Comparison of ENCODE assay signal across 9 mouse cellular contexts in the genomic region with DNA sequence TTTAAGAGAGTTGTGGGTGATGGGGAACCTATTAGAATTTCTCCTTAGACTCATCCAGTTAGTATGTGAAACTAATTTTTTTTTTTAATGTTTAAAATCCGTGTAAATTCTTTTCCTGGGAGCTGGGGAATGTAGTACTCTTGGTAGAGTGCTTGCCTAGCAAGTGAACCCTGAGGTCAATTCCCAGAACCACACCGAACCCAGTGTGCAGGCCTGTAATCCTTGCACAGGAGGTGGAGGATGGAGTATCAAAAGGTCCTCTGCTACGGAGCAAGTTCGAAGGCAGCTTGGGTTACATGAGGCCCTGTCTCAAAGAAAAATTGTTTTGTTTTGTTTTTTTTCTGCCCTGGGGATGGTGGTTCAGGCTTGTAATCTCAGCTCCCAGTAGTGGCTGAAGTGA. TPM values are rescaled to one million over a fixed set of nuclear protein-coding genes. Genes with fewer than 3 reads are reported as not detected.
DNase-seq lines count a peak whose midpoint lies in the region; ATAC-seq and TF ChIP-seq lines count a peak whose summit lies in the region.
"Had no signal": no experiment of that assay in that cellular context is flagged by ENCODE, and none has a peak within 500 bp of the region (broad histone marks: within the 10 kb centered on the region; RNA-seq: fewer than 3 reads in every experiment).

No protein-coding gene starts in this region.

- no peak for TF ChIP-seq CTCF in lung, adult 2 months (IDR thresholded peaks at IDR 0.05; ENCODE audit: insufficient read depth, low read length)
- no peak for TF ChIP-seq CTCF in bone marrow macrophage, adult 2 months (IDR thresholded peaks at IDR 0.05; ENCODE audit: low read depth, low read length)

- 16% methylated on average over 4 of the region's 4 CpGs for WGBS in lung, adult 2 months
- 6% methylated on average over 4 of the region's 4 CpGs for WGBS in limb, embryonic 15.5 days

- H3K27ac ChIP-seq in bone marrow macrophage, adult 2 months (ENCODE audit: insufficient read depth, low read depth, low read length), result peak overlapping the region; percentile 60; the same call in 1 of the 2 replicates
- peak overlapping the region; percentile 94; the same call in 1 of the 2 replicates for H3K27ac ChIP-seq in limb, embryonic 15.5 days

- no peak for ATAC-seq in limb, embryonic 15.5 days (ENCODE audit: insufficient number of reproducible peaks, low FRiP score, low TSS enrichment, low read depth)

- H3K4me3 ChIP-seq in lung, adult 2 months (replicated peaks; ENCODE audit: extremely low read depth, low read depth, low read length), result peak overlapping the region; percentile 82
- H3K4me3 ChIP-seq in bone marrow macrophage, adult 2 months (ENCODE audit: insufficient read depth, low read length), result peak overlapping the region; percentile 82
- peak overlapping the region; percentile 93 for H3K4me3 ChIP-seq in limb, embryonic 15.5 days

- intact Hi-C loops in heart, postnatal 10 days (cut with DNase I), result loop anchor here (2.0 kb wide), 1 partner anchor 62 kb away; no protein-coding TSS in a partner anchor

- H3K9me3 ChIP-seq in limb, embryonic 15.5 days, result no peaks in the 10 kb centered on the region

- no peaks in the 10 kb centered on the region for H3K27me3 ChIP-seq in limb, embryonic 15.5 days
- H3K27me3 ChIP-seq in splenic B cell, adult 2 months (ENCODE audit: control insufficient read depth, insufficient read depth, low read length, poor library complexity, severe bottlenecking), result no peaks in the 10 kb centered on the region

- H3K4me1 ChIP-seq in lung, adult 2 months (ENCODE audit: control insufficient read depth, insufficient read depth, low read length), result peaks cover 7% of the 10 kb centered on the region
- peaks cover 2% of the 10 kb centered on the region; the same call in 1 of the 2 replicates for H3K4me1 ChIP-seq in bone marrow macrophage, adult 2 months (ENCODE audit: control insufficient read depth, insufficient read depth, low read length)
- peaks cover 22% of the 10 kb centered on the region for H3K4me1 ChIP-seq in limb, embryonic 15.5 days

- H3K9ac ChIP-seq in limb, embryonic 15.5 days, result peak overlapping the region; percentile 90; the same call in 1 of the 2 replicates

- DNase-seq in lung, adult 2 months, result no peak
- DNase-seq in lung, postnatal 4 days, result no peak
- peak; percentile 8 to 10 for DNase-seq in heart, postnatal 10 days
- peak; percentile 10 for DNase-seq in splenic B cell, adult 2 months (ENCODE audit: low read depth, low spot score)
- no peak for DNase-seq in MN1 (ENCODE audit: low spot score)
- DNase-seq in thymus, postnatal 36 days, result no peak

- TF ChIP-seq POLR2A in lung, adult 2 months (IDR thresholded peaks at IDR 0.05; ENCODE audit: borderline replicate concordance, extremely low read depth, low read depth, low read length), result no peak
- no peak for TF ChIP-seq POLR2A in bone marrow macrophage, adult 2 months (IDR thresholded peaks at IDR 0.05; ENCODE audit: borderline replicate concordance, low read depth, low read length)

- H3K4me2 ChIP-seq in limb, embryonic 15.5 days, result peak overlapping the region; percentile 56

- no peaks in the 10 kb centered on the region for H3K36me3 ChIP-seq in limb, embryonic 15.5 days
- H3K36me3 ChIP-seq in splenic B cell, adult 2 months (ENCODE audit: control insufficient read depth, insufficient read depth, low read length, poor library complexity, severe bottlenecking), result 0 out of 2 replicates have a peak, but pooled peaks cover 2% of the 10 kb centered on the region

RNA-seq across cellular contexts. Expression of a gene that starts 1.3 kb away (rescaled TPM):
- polyA plus RNA-seq in lung, adult 2 months (2012; rRNA removed), result 3.8 and 11.1 TPM in 2 replicates
- 63.3 and 63.6 TPM in 2 replicates for polyA plus RNA-seq in bone marrow macrophage, adult 2 months (2012; ENCODE audit: insufficient read depth, insufficient read length, missing spikeins)
- total RNA-seq in heart, postnatal 10 days (2021), result 10 to 100 TPM; 54.8 to 56.7 TPM
- 137 and 145 TPM in 2 replicates for polyA plus RNA-seq in limb, embryonic 15.5 days (2015; fragmentation: Nextera tagmentation; extraction: Ambion mirVana)

RNA-seq across cellular contexts. Expression of a gene that starts 1.4 kb away (rescaled TPM):
- polyA plus RNA-seq in lung, adult 2 months (2012; rRNA removed), result 0.08 and 0.17 TPM in 2 replicates
- polyA plus RNA-seq in bone marrow macrophage, adult 2 months (2012; ENCODE audit: insufficient read depth, insufficient read length, missing spikeins), result 8.0 and 10.0 TPM in 2 replicates
- 1 to 10 TPM; 3.4 to 3.6 TPM for total RNA-seq in heart, postnatal 10 days (2021)
- 5.6 and 7.5 TPM in 2 replicates for polyA plus RNA-seq in limb, embryonic 15.5 days (2015; fragmentation: Nextera tagmentation; extraction: Ambion mirVana)

RNA-seq across cellular contexts. Expression of a gene that starts 58.3 kb away (rescaled TPM):
- not detected in 2 replicates for polyA plus RNA-seq in lung, adult 2 months (2012; rRNA removed)
- polyA plus RNA-seq in bone marrow macrophage, adult 2 months (2012; ENCODE audit: insufficient read depth, insufficient read length, missing spikeins), result not detected in 2 replicates
- total RNA-seq in heart, postnatal 10 days (2021), result not detected
- polyA plus RNA-seq in limb, embryonic 15.5 days (2015; fragmentation: Nextera tagmentation; extraction: Ambion mirVana), result not detected in 2 replicates
- polyA plus RNA-seq: large intestine, adult 2 months had no signal

Comparison
In these comparisons a context has a peak if more than half of its experiments do, and no peak if none do; other contexts are left out.
1. DNase-seq: peak in heart, postnatal 10 days (2 of 2) and splenic B cell, adult 2 months (single experiment); none in lung, adult 2 months (single experiment), lung, postnatal 4 days (0 of 2), MN1 (single experiment) and thymus, postnatal 36 days (0 of 2).
2. Peak in every context shown above with its lines, with median percentiles within 50 percentile points of each other: H3K4me3 ChIP-seq.